ENCODE assay signal across 17 mouse cellular contexts in the genomic region with DNA sequence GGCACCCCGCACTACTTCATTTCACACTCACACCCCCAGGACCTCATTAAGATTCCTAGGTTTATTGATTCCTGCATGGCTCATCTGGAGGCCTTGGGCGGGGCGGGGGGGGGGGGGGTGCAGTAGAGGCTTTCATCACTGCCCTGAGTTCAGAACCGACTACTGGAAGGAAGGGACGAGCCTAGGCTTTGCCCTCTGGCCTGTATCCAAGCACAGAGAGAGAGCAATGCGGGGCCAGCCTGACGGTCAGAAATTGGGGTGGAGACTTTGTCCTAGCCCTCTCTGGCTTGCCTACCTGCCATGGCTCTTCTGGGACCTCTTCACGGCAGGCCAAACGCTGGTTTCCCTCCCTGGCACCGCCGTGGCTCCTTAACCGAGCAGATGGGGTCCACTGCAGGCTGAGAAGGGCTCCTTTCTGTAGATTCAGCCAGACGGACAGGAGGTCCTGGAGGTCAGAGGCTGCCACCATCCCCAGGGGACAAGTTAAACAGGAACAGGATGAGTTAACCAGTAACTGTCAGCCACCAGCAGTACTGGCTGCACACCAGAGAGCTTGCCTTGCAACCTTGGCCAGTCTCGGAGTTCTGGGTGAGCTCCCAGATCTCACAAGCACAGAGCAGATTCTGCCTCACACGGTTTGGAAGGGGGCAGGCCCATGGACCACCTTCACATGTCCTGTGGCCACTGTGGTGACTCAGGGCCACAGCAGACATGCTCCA. TPM values are rescaled to one million over a fixed set of nuclear protein-coding genes. Genes with fewer than 3 reads are reported as not detected.
A peak's percentile ranks its signal among the peaks of the same experiment; 100 is the strongest.
DNase-seq lines count a peak whose midpoint lies in the region; ATAC-seq and TF ChIP-seq lines count a peak whose summit lies in the region.
"Had no signal": no experiment of that assay in that cellular context is flagged by ENCODE, and none has a peak within 500 bp of the region (broad histone marks: within the 10 kb centered on the region; RNA-seq: fewer than 3 reads in every experiment).

No protein-coding gene starts in this region.

- no peaks in the 10 kb centered on the region for H3K27me3 ChIP-seq in intestine, embryonic 15.5 days (replicated peaks)
- no peaks in the 10 kb centered on the region for H3K27me3 ChIP-seq in intestine, postnatal 0 days (replicated peaks; ENCODE audit: control insufficient read depth, insufficient read depth, low read length)
- peaks cover 3% of the 10 kb centered on the region for H3K27me3 ChIP-seq in kidney, embryonic 14.5 days (ENCODE audit: control insufficient read depth, insufficient read depth, low read length)
- H3K27me3 ChIP-seq in limb, embryonic 10.5 days (ENCODE audit: low read depth, poor library complexity, severe bottlenecking) = peaks cover 86% of the 10 kb centered on the region
- H3K27me3 ChIP-seq in liver, postnatal 0 days (ENCODE audit: insufficient read depth, low read length) = no peaks in the 10 kb centered on the region
- H3K27me3 ChIP-seq in stomach, postnatal 0 days (ENCODE audit: control insufficient read depth, insufficient read depth, low read length) = no peaks in the 10 kb centered on the region

- H3K4me1 ChIP-seq in intestine, embryonic 15.5 days (replicated peaks) = peaks cover 37% of the 10 kb centered on the region
- H3K4me1 ChIP-seq in intestine, postnatal 0 days (replicated peaks; ENCODE audit: control insufficient read depth, insufficient read depth, low read length) = no peaks in the 10 kb centered on the region; the same call in 1 of the 2 replicates
- H3K4me1 ChIP-seq in kidney, embryonic 14.5 days (ENCODE audit: control insufficient read depth, insufficient read depth, low read length) = peaks cover 12% of the 10 kb centered on the region
- peaks cover 33% of the 10 kb centered on the region for H3K4me1 ChIP-seq in limb, embryonic 10.5 days
- H3K4me1 ChIP-seq in liver, postnatal 0 days (ENCODE audit: insufficient read depth) = peaks cover 42% of the 10 kb centered on the region
- peaks cover 10% of the 10 kb centered on the region for H3K4me1 ChIP-seq in lung, adult 2 months (ENCODE audit: control insufficient read depth, insufficient read depth, low read length)
- peaks cover 3% of the 10 kb centered on the region; the same call in 1 of the 2 replicates for H3K4me1 ChIP-seq in stomach, postnatal 0 days (replicated peaks; ENCODE audit: control insufficient read depth, insufficient read depth)

- H3K4me3 ChIP-seq in intestine, embryonic 15.5 days (replicated peaks) = no peak overlapping the region
- H3K4me3 ChIP-seq in intestine, postnatal 0 days (ENCODE audit: low read depth, low read length) = no peak overlapping the region
- no peak overlapping the region for H3K4me3 ChIP-seq in kidney, embryonic 14.5 days (ENCODE audit: low read length)
- no peak overlapping the region for H3K4me3 ChIP-seq in limb, embryonic 10.5 days
- peak overlapping the region; percentile 20; the same call in 1 of the 2 replicates for H3K4me3 ChIP-seq in liver, postnatal 0 days (ENCODE audit: low read depth, low read length)
- no peak overlapping the region for H3K4me3 ChIP-seq in lung, adult 2 months (replicated peaks; ENCODE audit: extremely low read depth, low read depth, low read length)
- no peak overlapping the region for H3K4me3 ChIP-seq in stomach, postnatal 0 days (ENCODE audit: low read depth, low read length)
- H3K4me3 ChIP-seq: forebrain, embryonic 12.5 days; neural tube, embryonic 15.5 days had no signal

- TF ChIP-seq CTCF in intestine, postnatal 0 days (IDR thresholded peaks at IDR 0.05; ENCODE audit: low read depth) = no peak
- no peak for TF ChIP-seq CTCF in liver, postnatal 0 days (IDR thresholded peaks at IDR 0.05; ENCODE audit: low read depth)
- TF ChIP-seq CTCF in lung, adult 2 months (IDR thresholded peaks at IDR 0.05; ENCODE audit: insufficient read depth, low read length) = no peak
- TF ChIP-seq CTCF in stomach, postnatal 0 days (IDR thresholded peaks at IDR 0.05; ENCODE audit: low read depth) = no peak

- H3K9me3 ChIP-seq in intestine, embryonic 15.5 days = no peaks in the 10 kb centered on the region
- no peaks in the 10 kb centered on the region for H3K9me3 ChIP-seq in intestine, postnatal 0 days (ENCODE audit: control insufficient read depth)
- no peaks in the 10 kb centered on the region for H3K9me3 ChIP-seq in kidney, embryonic 14.5 days (ENCODE audit: control insufficient read depth, low read length)
- no peaks in the 10 kb centered on the region for H3K9me3 ChIP-seq in limb, embryonic 10.5 days (replicated peaks)
- no peaks in the 10 kb centered on the region for H3K9me3 ChIP-seq in liver, postnatal 0 days (ENCODE audit: low read length)
- H3K9me3 ChIP-seq in stomach, postnatal 0 days (ENCODE audit: control insufficient read depth, low read length) = no peaks in the 10 kb centered on the region
- H3K9me3 ChIP-seq: forebrain, embryonic 12.5 days; neural tube, embryonic 15.5 days had no signal

- 0 out of 2 replicates have a peak overlapping the region, but pooled peaks have one; percentile 9 for H3K4me2 ChIP-seq in intestine, embryonic 15.5 days (replicated peaks)
- H3K4me2 ChIP-seq in intestine, postnatal 0 days (replicated peaks; ENCODE audit: low read depth) = no peak overlapping the region
- H3K4me2 ChIP-seq in kidney, embryonic 14.5 days (replicated peaks; ENCODE audit: low read depth, low read length) = peak overlapping the region; percentile 17; the same call in 1 of the 2 replicates
- H3K4me2 ChIP-seq in liver, postnatal 0 days (ENCODE audit: low read depth, low read length) = peak overlapping the region; percentile 58
- no peak overlapping the region for H3K4me2 ChIP-seq in stomach, postnatal 0 days (replicated peaks; ENCODE audit: low read depth)
- H3K4me2 ChIP-seq: forebrain, embryonic 12.5 days; neural tube, embryonic 15.5 days had no signal

- WGBS in intestine, embryonic 15.5 days = 52% methylated on average over 14 of the region's 15 CpGs
- 52% methylated on average over 15 of the region's 15 CpGs for WGBS in intestine, postnatal 0 days
- whole genome bisulfite sequencing in kidney, embryonic 14.5 days = 51% methylated on average over 15 of the region's 15 CpGs
- WGBS in limb, embryonic 10.5 days = 69% methylated on average over 15 of the region's 15 CpGs
- 48% methylated on average over 15 of the region's 15 CpGs for WGBS in liver, postnatal 0 days (ENCODE audit: insufficient replicate concordance)
- 63% methylated on average over 15 of the region's 15 CpGs for WGBS in lung, adult 2 months
- WGBS in stomach, postnatal 0 days = 58% methylated on average over 15 of the region's 15 CpGs

- no peak for TF ChIP-seq POLR2A in lung, adult 2 months (IDR thresholded peaks at IDR 0.05; ENCODE audit: borderline replicate concordance, extremely low read depth, low read depth, low read length)

- no peak for TF ChIP-seq EP300 in liver, postnatal 0 days (IDR thresholded peaks at IDR 0.05; ENCODE audit: low read depth)
- no peak for TF ChIP-seq EP300 in stomach, postnatal 0 days (optimal IDR thresholded peaks at IDR 0.05)

- no peak overlapping the region for H3K9ac ChIP-seq in intestine, embryonic 15.5 days
- H3K9ac ChIP-seq in intestine, postnatal 0 days (ENCODE audit: low read depth, low read length) = no peak overlapping the region
- no peak overlapping the region for H3K9ac ChIP-seq in kidney, embryonic 14.5 days (ENCODE audit: low read depth, low read length)
- 0 out of 2 replicates have a peak overlapping the region, but pooled peaks have one; percentile 34 for H3K9ac ChIP-seq in liver, postnatal 0 days (replicated peaks)
- H3K9ac ChIP-seq in stomach, postnatal 0 days (ENCODE audit: low read length) = no peak overlapping the region
- H3K9ac ChIP-seq: forebrain, embryonic 12.5 days; neural tube, embryonic 15.5 days had no signal

- H3K27ac ChIP-seq in intestine, embryonic 15.5 days = no peak overlapping the region
- no peak overlapping the region for H3K27ac ChIP-seq in intestine, postnatal 0 days (ENCODE audit: low read depth, low read length)
- peak overlapping the region; percentile 42 for H3K27ac ChIP-seq in kidney, embryonic 14.5 days (ENCODE audit: low read depth, low read length)
- peak overlapping the region; percentile 26 for H3K27ac ChIP-seq in limb, embryonic 10.5 days
- H3K27ac ChIP-seq in liver, postnatal 0 days (ENCODE audit: low read depth) = peak overlapping the region; percentile 84
- no peak overlapping the region for H3K27ac ChIP-seq in stomach, postnatal 0 days (replicated peaks)
- H3K27ac ChIP-seq: forebrain, embryonic 12.5 days; neural tube, embryonic 15.5 days had no signal

- ATAC-seq in intestine, embryonic 15.5 days = no peak
- no peak for ATAC-seq in intestine, postnatal 0 days
- ATAC-seq in kidney, embryonic 14.5 days (ENCODE audit: low FRiP score, low TSS enrichment) = peak; percentile 21; the same call in 1 of the 2 replicates
- peak; percentile 40 for ATAC-seq in liver, postnatal 0 days
- ATAC-seq in stomach, postnatal 0 days (ENCODE audit: low FRiP score, low TSS enrichment) = no peak

- H3K36me3 ChIP-seq in intestine, embryonic 15.5 days = no peaks in the 10 kb centered on the region
- peaks cover 13% of the 10 kb centered on the region; the same call in 1 of the 2 replicates for H3K36me3 ChIP-seq in intestine, postnatal 0 days (ENCODE audit: control insufficient read depth, insufficient read depth)
- no peaks in the 10 kb centered on the region for H3K36me3 ChIP-seq in kidney, embryonic 14.5 days (ENCODE audit: control insufficient read depth, insufficient read depth, low read length)
- no peaks in the 10 kb centered on the region for H3K36me3 ChIP-seq in limb, embryonic 10.5 days
- peaks cover 6% of the 10 kb centered on the region; the same call in 1 of the 2 replicates for H3K36me3 ChIP-seq in liver, postnatal 0 days (replicated peaks; ENCODE audit: insufficient read depth, low read length)
- no peaks in the 10 kb centered on the region for H3K36me3 ChIP-seq in stomach, postnatal 0 days (ENCODE audit: control insufficient read depth, insufficient read depth, low read length)
- H3K36me3 ChIP-seq: forebrain, embryonic 12.5 days; neural tube, embryonic 15.5 days had no signal

- no peak for DNase-seq in limb, embryonic 10.5 days (ENCODE audit: low spot score)
- DNase-seq in liver, postnatal 0 days = peak; percentile 49
- no peak for DNase-seq in lung, adult 2 months
- no peak for DNase-seq in stomach, postnatal 0 days (ENCODE audit: low spot score)
- DNase-seq in Muller cell, postnatal 12 days (ENCODE audit: inconsistent ontology term) = no peak
- DNase-seq: adrenal gland, postnatal 10 days; B cell, adult 2 months; cerebellum, adult 2 months; left cerebral cortex, postnatal 4 days; retina, postnatal 1 day; thymus, postnatal 4 days had no signal

RNA-seq across cellular contexts. Expression of a gene that starts 5.7 kb away (rescaled TPM):
- polyA plus RNA-seq in intestine, embryonic 15.5 days (2015; fragmentation: Nextera tagmentation; extraction: Ambion mirVana) = 17.8 and 20.5 TPM in 2 replicates
- 42.1 and 43.2 TPM in 2 replicates for polyA plus RNA-seq in intestine, postnatal 0 days (2015; fragmentation: Nextera tagmentation; extraction: Ambion mirVana)
- polyA plus RNA-seq in kidney, embryonic 14.5 days (2014; fragmentation: Nextera tagmentation; extraction: Ambion mirVana) = 9.5 and 11.7 TPM in 2 replicates
- 2.3 TPM in 2 replicates for polyA plus RNA-seq in limb, embryonic 10.5 days (2016; fragmentation: Nextera tagmentation; extraction: Ambion mirVana)
- polyA plus RNA-seq in liver, postnatal 0 days (2015; fragmentation: Nextera tagmentation; extraction: Ambion mirVana) = 18.0 and 20.1 TPM in 2 replicates
- 40.5 and 40.6 TPM in 2 replicates for polyA plus RNA-seq in lung, adult 2 months (2012; rRNA removed)
- 12.6 and 14.0 TPM in 2 replicates for polyA plus RNA-seq in stomach, postnatal 0 days (2015; fragmentation: Nextera tagmentation; extraction: Ambion mirVana)

RNA-seq across cellular contexts. Expression of a gene that starts 16.6 kb away (rescaled TPM):
- 24.6 and 26.1 TPM in 2 replicates for polyA plus RNA-seq in intestine, embryonic 15.5 days (2015; fragmentation: Nextera tagmentation; extraction: Ambion mirVana)
- polyA plus RNA-seq in intestine, postnatal 0 days (2015; fragmentation: Nextera tagmentation; extraction: Ambion mirVana) = 35.3 and 38.6 TPM in 2 replicates
- 4.0 and 4.3 TPM in 2 replicates for polyA plus RNA-seq in kidney, embryonic 14.5 days (2014; fragmentation: Nextera tagmentation; extraction: Ambion mirVana)
- polyA plus RNA-seq in limb, embryonic 10.5 days (2016; fragmentation: Nextera tagmentation; extraction: Ambion mirVana) = 6.0 and 8.2 TPM in 2 replicates
- 1.4 and 1.5 TPM in 2 replicates for polyA plus RNA-seq in liver, postnatal 0 days (2015; fragmentation: Nextera tagmentation; extraction: Ambion mirVana)
- polyA plus RNA-seq in lung, adult 2 months (2012; rRNA removed) = 23.8 and 47.7 TPM in 2 replicates
- polyA plus RNA-seq in stomach, postnatal 0 days (2015; fragmentation: Nextera tagmentation; extraction: Ambion mirVana) = 97.9 and 105 TPM in 2 replicates

RNA-seq across cellular contexts. Expression of a gene that starts 23.0 kb away (rescaled TPM):
- polyA plus RNA-seq in intestine, embryonic 15.5 days (2015; fragmentation: Nextera tagmentation; extraction: Ambion mirVana) = 29.5 and 35.3 TPM in 2 replicates
- polyA plus RNA-seq in intestine, postnatal 0 days (2015; fragmentation: Nextera tagmentation; extraction: Ambion mirVana) = 46.8 and 50.1 TPM in 2 replicates
- 3.0 and 4.4 TPM in 2 replicates for polyA plus RNA-seq in kidney, embryonic 14.5 days (2014; fragmentation: Nextera tagmentation; extraction: Ambion mirVana)
- 0.64 and 0.67 TPM in 2 replicates for polyA plus RNA-seq in limb, embryonic 10.5 days (2016; fragmentation: Nextera tagmentation; extraction: Ambion mirVana)
- 1.4 and 1.8 TPM in 2 replicates for polyA plus RNA-seq in liver, postnatal 0 days (2015; fragmentation: Nextera tagmentation; extraction: Ambion mirVana)
- polyA plus RNA-seq in lung, adult 2 months (2012; rRNA removed) = 2.8 and 10.7 TPM in 2 replicates
- 17.9 and 20.4 TPM in 2 replicates for polyA plus RNA-seq in stomach, postnatal 0 days (2015; fragmentation: Nextera tagmentation; extraction: Ambion mirVana)
- polyA plus RNA-seq: cortical plate, adult 2 months had no signal

RNA-seq across cellular contexts. Expression of a gene that starts 27.5 kb away (rescaled TPM):
- polyA plus RNA-seq in intestine, embryonic 15.5 days (2015; fragmentation: Nextera tagmentation; extraction: Ambion mirVana) = 58.0 and 59.7 TPM in 2 replicates
- polyA plus RNA-seq in intestine, postnatal 0 days (2015; fragmentation: Nextera tagmentation; extraction: Ambion mirVana) = 36.6 and 37.7 TPM in 2 replicates
- 58.4 and 63.1 TPM in 2 replicates for polyA plus RNA-seq in kidney, embryonic 14.5 days (2014; fragmentation: Nextera tagmentation; extraction: Ambion mirVana)
- 85.6 and 95.2 TPM in 2 replicates for polyA plus RNA-seq in limb, embryonic 10.5 days (2016; fragmentation: Nextera tagmentation; extraction: Ambion mirVana)
- polyA plus RNA-seq in liver, postnatal 0 days (2015; fragmentation: Nextera tagmentation; extraction: Ambion mirVana) = 57.9 and 71.0 TPM in 2 replicates
- 22.9 and 24.1 TPM in 2 replicates for polyA plus RNA-seq in lung, adult 2 months (2012; rRNA removed)
- 21.6 and 22.9 TPM in 2 replicates for polyA plus RNA-seq in stomach, postnatal 0 days (2015; fragmentation: Nextera tagmentation; extraction: Ambion mirVana)

RNA-seq across cellular contexts. Expression of a gene that starts 33.7 kb away (rescaled TPM):
- polyA plus RNA-seq in intestine, embryonic 15.5 days (2015; fragmentation: Nextera tagmentation; extraction: Ambion mirVana) = 7.9 and 10.7 TPM in 2 replicates
- polyA plus RNA-seq in intestine, postnatal 0 days (2015; fragmentation: Nextera tagmentation; extraction: Ambion mirVana) = 1.9 and 2.9 TPM in 2 replicates
- polyA plus RNA-seq in kidney, embryonic 14.5 days (2014; fragmentation: Nextera tagmentation; extraction: Ambion mirVana) = 13.7 and 14.4 TPM in 2 replicates
- polyA plus RNA-seq in limb, embryonic 10.5 days (2016; fragmentation: Nextera tagmentation; extraction: Ambion mirVana) = 26.2 and 30.7 TPM in 2 replicates
- polyA plus RNA-seq in liver, postnatal 0 days (2015; fragmentation: Nextera tagmentation; extraction: Ambion mirVana) = 0.15 and 0.34 TPM in 2 replicates
- polyA plus RNA-seq in lung, adult 2 months (2012; rRNA removed) = 0.33 and 0.36 TPM in 2 replicates
- polyA plus RNA-seq in stomach, postnatal 0 days (2015; fragmentation: Nextera tagmentation; extraction: Ambion mirVana) = 1.2 and 1.5 TPM in 2 replicates

Comparison
In these comparisons a context has a peak if more than half of its experiments do, and no peak if none do; other contexts are left out.
1. H3K4me2 ChIP-seq: peak in intestine, embryonic 15.5 days (single experiment), kidney, embryonic 14.5 days (single experiment) and liver, postnatal 0 days (single experiment); none in intestine, postnatal 0 days (single experiment) and stomach, postnatal 0 days (single experiment).
2. ATAC-seq: peak in kidney, embryonic 14.5 days (single experiment) and liver, postnatal 0 days (single experiment); none in intestine, embryonic 15.5 days (single experiment), intestine, postnatal 0 days (single experiment) and stomach, postnatal 0 days (single experiment).
3. H3K27ac ChIP-seq: peak in kidney, embryonic 14.5 days (single experiment), limb, embryonic 10.5 days (single experiment) and liver, postnatal 0 days (single experiment); none in intestine, embryonic 15.5 days (single experiment), intestine, postnatal 0 days (single experiment) and stomach, postnatal 0 days (single experiment).